Mouse (Mus musculus) c-Kit-positive CD71-positive TER-119-negative erythroid progenitor cells, embryonic 14.5 days (primary cell): Measurements from ENCODE around the gene Gm34653.

Experiments used
- DNase-seq: peaks from one replicate; pipeline ENCODE4 v3.0.0-alpha.2; 2013; ENCODE audit warnings: low read depth

Gene Gm34653

GRCm38 (mm10) chr2:34884186-34884585 is 51.4 kb downstream of the Gm34653 start:
- DNase-seq: no peak
